Mouse (Mus musculus) forelimb bud, embryonic 11.5 days (tissue): ENCODE measurements around the gene Plin4.

ENCODE experiments used
- DNase-seq: peaks from one replicate; pipeline ENCODE4 v3.0.0-alpha.2; 2012; ENCODE audit warnings: low read depth, low spot score

Gene Plin4

GRCm38 (mm10) chr17:56057381-56058120 lies 52.1 kb downstream of the Plin4 start:
- DNase-seq, result no peak

DNA sequence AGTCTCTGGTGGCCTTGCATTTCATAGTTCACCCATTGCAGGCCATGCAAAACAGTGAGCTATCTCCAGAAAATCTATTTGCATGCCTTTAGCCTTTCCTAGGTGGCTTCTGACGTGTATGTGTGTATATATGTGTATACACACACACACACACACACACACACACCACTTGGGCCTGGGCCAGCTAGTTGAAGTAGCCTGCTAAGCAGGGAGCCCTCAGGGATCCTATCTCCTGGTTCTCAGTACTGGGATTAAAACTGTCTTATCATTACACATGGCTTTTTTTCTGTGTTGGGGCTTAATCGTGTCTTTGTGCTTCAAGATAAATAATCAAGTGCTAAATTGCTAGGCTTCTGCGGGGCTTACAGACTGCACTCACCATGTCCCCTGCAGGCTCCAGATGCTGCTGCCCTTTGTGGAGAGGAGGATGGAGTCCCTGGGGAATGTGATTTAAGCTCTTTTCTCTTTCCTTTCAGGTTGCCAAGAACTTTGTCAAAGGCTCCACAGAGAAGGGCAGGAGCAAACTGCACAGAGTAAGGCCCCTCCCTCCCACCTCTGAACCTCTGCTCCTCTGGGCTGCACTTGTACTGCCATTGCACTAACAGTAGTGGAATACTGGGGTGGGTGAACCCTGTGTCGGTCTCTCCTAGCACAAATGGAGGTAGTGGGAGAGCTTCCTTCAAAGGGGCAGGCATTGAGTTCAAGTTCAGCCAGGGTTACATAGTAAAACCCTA lies 53.5 kb downstream of the Plin4 start:
- DNase-seq, result no peak

- no peak for DNase-seq
Observed at GRCm38 (mm10) chr17:56054938-56055337, 54.7 kb downstream of the Plin4 start.

DNA sequence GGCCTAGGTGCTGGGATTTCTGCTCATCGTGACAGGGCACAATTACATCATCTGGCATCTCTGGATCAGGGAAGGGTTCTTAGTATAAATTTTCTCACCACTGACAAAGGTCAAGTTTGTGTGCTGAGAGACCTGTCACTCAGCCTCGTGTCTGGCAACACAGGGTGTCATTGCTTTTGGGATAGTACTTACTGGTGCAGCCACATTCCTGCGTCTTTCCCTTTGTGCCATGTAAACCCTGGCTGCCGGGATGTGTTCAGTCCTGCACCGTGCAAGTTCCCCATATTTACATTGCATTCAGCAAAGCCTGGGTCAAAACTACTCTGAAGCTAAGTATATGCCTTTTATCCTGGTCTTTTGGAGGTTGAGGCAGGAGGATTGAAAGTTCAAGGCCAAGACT lies 58.2 kb downstream of the Plin4 start:
- DNase-seq, result no peak
